Mouse (Mus musculus): Measurements from ENCODE around the gene Sdhaf1. TPM values are rescaled to one million over a fixed set of nuclear protein-coding genes. Genes with fewer than 3 reads are reported as not detected.

The Sdhaf1 gene
- polyA plus RNA-seq, 1 experiment from 2014 or later: 5.1 TPM

DNA sequence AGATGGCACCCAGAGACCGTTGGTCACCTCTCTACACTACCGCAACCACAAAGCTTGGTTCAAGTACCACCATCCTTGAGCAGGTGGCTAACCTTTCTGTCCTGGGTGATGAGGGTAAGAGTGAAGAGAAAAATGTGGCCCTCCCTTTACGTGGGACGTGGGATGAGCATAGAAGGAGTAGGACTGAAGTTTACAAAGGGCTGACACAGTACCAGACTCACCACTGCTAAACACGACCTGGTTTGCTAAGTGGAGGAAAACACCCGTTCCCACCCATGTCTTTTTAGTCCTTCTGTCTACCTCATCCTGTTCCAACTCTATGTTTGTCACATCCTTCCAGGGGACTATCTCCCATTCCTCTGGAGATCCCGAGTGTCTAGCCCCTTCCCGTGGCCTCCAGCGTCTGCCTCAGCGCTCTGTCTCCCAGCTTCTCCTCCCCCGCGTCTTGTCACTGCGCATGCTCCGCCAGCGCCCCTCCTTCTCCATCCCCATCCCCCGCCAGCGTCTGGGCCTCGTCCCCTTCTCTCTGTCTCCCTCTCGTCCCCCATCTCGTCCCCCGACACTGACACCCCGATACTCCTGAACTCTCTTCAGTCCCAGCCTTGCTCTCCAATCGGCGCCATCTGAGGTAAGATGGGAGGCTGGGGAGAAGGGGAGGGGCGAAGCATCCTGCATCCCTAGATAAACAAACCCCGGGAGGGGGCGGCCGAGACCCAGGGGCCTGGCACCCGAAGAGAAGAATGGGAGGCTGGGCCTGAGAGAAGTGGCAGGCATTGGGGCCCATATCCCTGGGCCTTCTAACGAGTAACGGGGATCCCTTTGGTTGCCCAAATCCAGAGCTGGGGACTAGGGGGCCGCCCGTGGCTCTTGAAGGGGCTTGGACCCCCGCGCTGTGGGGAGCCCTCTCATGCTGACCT, 32.2 kb downstream of the Sdhaf1 start, which contains the start of gene Clip3:
TSS of gene Clip3 (plus strand) at position 514 of the 917 bp plus-strand sequence.
- peak within 1 kb of the TSS; percentile 15; the same call in 1 of the 2 replicates for H3K4me3 ChIP-seq (replicated peaks)
- peaks cover 25% of the 10 kb centered on the region for H3K27me3 ChIP-seq
- no peak within 1 kb of the TSS for H3K9ac ChIP-seq
- WGBS (ENCODE audit: insufficient replicate concordance): 11% methylated on average over 35 of the region's 35 CpGs
- no peaks in the 10 kb centered on the region for H3K9me3 ChIP-seq (replicated peaks)
- H3K4me2 ChIP-seq: no peak within 1 kb of the TSS; the same call in 1 of the 2 replicates
- H3K36me3 ChIP-seq (replicated peaks): no peaks in the 10 kb centered on the region
- no peaks in the 10 kb centered on the region for H3K4me1 ChIP-seq (replicated peaks)
- no peak within 1 kb of the TSS for H3K27ac ChIP-seq (replicated peaks)
- ATAC-seq (ENCODE audit: insufficient read depth): no peak

DNA sequence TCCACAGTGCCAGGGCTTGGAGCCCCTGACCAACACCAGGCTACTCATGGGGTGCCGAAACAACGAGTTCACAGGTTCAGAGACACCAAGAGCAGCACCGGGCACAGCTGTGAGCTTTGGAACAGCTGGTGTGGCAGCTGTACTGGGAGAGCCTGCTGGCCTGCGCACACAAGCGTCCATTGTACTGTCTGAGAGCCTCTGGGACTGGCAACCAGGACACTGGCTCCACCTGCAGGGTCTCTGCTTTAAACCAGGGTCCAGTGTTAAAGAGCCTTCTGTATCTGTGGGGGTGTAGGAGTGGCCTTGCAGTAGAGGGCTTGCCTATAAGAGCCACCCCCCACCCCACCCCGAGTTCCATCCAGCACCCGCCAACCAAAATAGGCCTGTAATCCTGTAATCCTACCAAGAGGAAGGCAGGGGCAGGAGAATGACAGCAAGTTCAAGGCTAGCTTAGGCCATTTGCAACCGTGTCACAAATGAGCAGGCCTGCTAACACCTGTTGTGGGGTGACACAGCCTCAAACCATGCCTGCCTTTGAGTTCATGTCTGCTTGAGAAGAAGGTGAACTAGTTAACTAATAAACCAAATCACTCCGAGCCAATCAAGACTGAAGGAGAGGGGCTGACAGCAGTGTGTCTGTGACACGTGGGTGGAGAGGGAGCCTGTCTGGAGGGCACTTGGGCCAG, 33.8 kb downstream of the Sdhaf1 start:
- no peak overlapping the region for H3K9ac ChIP-seq
- H3K27ac ChIP-seq (replicated peaks): no peak overlapping the region
- H3K4me3 ChIP-seq (replicated peaks): no peak overlapping the region
- WGBS (ENCODE audit: insufficient replicate concordance): 52% methylated on average over 10 of the region's 10 CpGs
- H3K4me1 ChIP-seq (replicated peaks): no peaks in the 10 kb centered on the region
- H3K4me2 ChIP-seq: no peak overlapping the region
- H3K9me3 ChIP-seq (replicated peaks): no peaks in the 10 kb centered on the region
- peaks cover 32% of the 10 kb centered on the region for H3K27me3 ChIP-seq
- no peaks in the 10 kb centered on the region for H3K36me3 ChIP-seq (replicated peaks)
- ATAC-seq (ENCODE audit: insufficient read depth): no peak

DNA sequence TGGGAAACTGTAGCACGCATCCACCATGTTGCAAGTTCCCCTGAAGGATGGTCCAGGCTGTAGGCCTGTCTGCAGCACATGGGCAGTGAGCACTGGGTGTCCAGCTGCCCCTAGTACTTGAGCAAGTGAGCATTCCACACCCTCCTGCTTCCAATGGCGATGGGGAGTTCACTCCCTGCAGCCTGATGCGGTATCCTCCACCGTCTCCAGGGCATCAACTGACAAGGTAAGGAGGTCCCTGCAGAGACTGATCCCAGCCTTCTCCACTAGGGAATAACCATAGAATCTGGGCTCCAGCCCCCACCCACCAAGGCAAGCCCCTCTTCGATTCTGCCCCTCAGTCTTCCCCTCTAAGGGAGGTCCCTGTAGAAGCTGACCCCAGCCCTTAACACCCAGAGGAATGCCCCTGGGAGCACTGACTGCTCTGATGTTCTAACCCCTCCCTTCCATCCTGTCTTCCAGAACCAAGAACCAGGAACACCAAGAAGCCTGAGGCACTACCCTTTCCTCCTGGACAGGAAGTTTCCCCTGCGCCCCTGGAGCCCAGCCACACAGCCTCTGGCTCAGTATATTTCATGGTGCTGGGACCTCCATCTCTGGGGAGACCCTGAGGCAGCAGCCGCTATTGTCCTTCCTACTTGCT, 34.5 kb downstream of the Sdhaf1 start:
- no peak overlapping the region for H3K4me3 ChIP-seq (replicated peaks)
- no peak for ATAC-seq (ENCODE audit: insufficient read depth)
- no peaks in the 10 kb centered on the region for H3K36me3 ChIP-seq (replicated peaks)
- no peak overlapping the region for H3K9ac ChIP-seq
- WGBS (ENCODE audit: insufficient replicate concordance): 52% methylated on average over 7 of the region's 7 CpGs
- H3K4me1 ChIP-seq (replicated peaks): no peaks in the 10 kb centered on the region
- no peak overlapping the region for H3K4me2 ChIP-seq
- H3K27ac ChIP-seq (replicated peaks): no peak overlapping the region
- peaks cover 32% of the 10 kb centered on the region for H3K27me3 ChIP-seq
- no peaks in the 10 kb centered on the region for H3K9me3 ChIP-seq (replicated peaks)

DNA sequence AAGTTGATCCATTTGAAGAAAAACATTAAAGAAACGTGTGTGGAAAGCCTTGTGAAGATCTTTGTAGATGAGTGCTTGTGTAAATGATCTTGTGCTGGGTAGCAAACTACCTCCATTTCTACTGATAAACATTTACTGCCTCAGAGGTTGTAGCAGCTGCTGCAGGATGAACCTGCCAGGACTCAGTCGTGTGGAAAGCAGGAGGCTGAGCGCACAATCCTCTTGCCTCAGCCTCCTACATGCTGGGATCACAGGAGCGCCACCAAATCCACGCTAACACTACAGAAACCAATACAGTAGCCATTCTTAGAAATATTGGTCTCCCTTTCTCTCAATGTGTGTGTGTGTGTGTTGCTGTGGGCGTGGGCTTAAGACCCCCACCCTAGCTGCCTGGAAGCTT, 35.6 kb downstream of the Sdhaf1 start:
- Histone ChIP-seq H3K27ac (replicated peaks) (no peak overlapping the region), H3K4me3 (replicated peaks) (no peak overlapping the region), H3K4me2 (no peak overlapping the region), H3K36me3 (replicated peaks) (no peaks in the 10 kb centered on the region), H3K9ac (no peak overlapping the region), H3K4me1 (replicated peaks) (no peaks in the 10 kb centered on the region), H3K9me3 (replicated peaks) (no peaks in the 10 kb centered on the region), H3K27me3 (peaks cover 32% of the 10 kb centered on the region)
- WGBS (ENCODE audit: insufficient replicate concordance): 56% methylated on average over 6 of the region's 6 CpGs
- ATAC-seq (ENCODE audit: insufficient read depth): no peak

DNA sequence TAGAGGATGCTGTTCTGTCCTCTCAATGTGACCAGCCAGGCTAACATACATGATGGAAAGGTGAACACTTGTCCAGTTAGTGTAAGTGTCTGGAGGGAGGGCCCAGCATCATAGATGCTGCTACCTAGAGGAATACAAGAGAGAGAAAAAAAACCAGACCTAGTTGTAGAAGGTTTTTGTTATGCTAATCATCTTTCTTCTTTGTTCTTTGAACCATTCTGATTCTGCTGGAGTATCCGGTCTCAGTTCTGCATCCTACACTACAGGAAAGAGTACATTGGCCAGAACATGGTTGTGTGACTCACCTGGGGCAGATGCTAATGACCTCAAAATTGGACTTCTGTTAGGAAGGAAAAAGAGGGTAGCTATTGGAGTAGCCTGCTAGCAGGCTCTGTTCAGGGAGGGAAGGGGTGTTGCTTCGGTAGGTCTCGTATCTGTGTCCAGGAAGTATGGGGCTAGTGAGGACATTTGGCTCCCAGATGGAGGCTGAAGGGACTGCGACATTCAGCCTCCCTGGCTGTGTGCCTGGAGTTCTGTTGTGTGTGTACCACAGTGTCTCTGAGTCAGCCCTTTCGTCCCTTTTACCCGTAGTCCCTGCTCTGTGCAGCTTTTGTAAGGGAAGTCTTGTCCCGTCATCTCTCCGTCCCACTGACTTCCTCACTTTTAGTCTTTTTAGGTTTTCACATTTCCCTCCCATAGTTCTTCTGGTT, 36.8 kb downstream of the Sdhaf1 start:
- Histone ChIP-seq H3K36me3 (replicated peaks) (no peaks in the 10 kb centered on the region), H3K9me3 (replicated peaks) (no peaks in the 10 kb centered on the region), H3K4me3 (replicated peaks) (no peak overlapping the region), H3K4me2 (no peak overlapping the region), H3K9ac (no peak overlapping the region), H3K4me1 (replicated peaks) (no peaks in the 10 kb centered on the region), H3K27me3 (peaks cover 28% of the 10 kb centered on the region), H3K27ac (replicated peaks) (no peak overlapping the region)
- WGBS (ENCODE audit: insufficient replicate concordance): 56% methylated on average over 8 of the region's 8 CpGs
- no peak for ATAC-seq (ENCODE audit: insufficient read depth)

DNA sequence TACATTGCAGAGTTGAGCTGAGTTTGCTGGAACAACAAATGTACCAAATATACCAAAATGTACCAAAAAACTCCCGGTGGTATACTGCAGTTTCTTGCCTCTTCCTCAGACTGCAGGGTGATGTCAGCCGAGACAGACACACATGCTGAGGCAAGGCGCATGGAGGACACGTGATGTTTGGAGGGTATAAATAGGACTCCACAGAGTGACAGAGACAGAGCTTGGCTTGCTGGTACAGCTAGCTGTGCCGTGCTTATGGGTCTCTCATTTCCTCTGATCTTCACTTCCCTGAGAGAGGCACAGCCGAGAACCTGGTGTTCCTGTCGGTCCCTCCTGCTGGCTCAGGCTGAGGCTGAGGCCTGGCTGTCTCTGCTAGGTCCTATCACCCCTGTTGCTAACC, 41.0 kb downstream of the Sdhaf1 start:
- WGBS (ENCODE audit: insufficient replicate concordance): 63% methylated on average over 7 of the region's 7 CpGs
- H3K27ac ChIP-seq (replicated peaks): no peak overlapping the region

DNA sequence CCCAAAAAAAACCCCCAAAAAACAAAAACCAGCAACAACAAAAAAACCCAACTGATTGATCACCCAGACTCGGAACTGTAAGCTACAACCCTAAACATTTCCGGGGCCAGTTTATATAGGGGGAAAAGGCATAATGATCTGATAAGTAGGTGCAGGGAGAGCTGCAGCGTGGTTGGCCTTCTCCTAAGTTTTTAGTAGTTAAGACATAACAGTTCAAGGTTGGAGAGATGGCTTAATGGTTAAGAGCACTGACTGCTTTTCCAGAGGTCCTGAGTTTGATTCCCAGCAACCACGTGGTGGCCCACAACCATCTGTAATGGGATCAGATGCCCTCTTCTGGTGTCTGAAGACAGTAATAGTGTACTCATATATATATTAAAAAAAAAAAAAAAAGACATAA, 42.2 kb downstream of the Sdhaf1 start:
- Histone ChIP-seq H3K27me3 (0 out of 2 replicates have a peak, but pooled peaks cover 7% of the 10 kb centered on the region), H3K4me1 (replicated peaks) (peaks cover 33% of the 10 kb centered on the region), H3K4me2 (peak overlapping the region; percentile 95), H3K9ac (no peak overlapping the region), H3K27ac (replicated peaks) (no peak overlapping the region), H3K36me3 (replicated peaks) (no peaks in the 10 kb centered on the region), H3K9me3 (replicated peaks) (no peaks in the 10 kb centered on the region), H3K4me3 (replicated peaks) (no peak overlapping the region)
- no peak for ATAC-seq (ENCODE audit: insufficient read depth)
- 60% methylated on average over 4 of the region's 4 CpGs for WGBS (ENCODE audit: insufficient replicate concordance)

More for the DNA sequence above, 41.0 kb downstream of the Sdhaf1 start:
- H3K9ac ChIP-seq: no peak overlapping the region
- no peak overlapping the region for H3K4me3 ChIP-seq (replicated peaks)
- 0 out of 2 replicates have a peak, but pooled peaks cover 7% of the 10 kb centered on the region for H3K27me3 ChIP-seq
- peaks cover 30% of the 10 kb centered on the region for H3K4me1 ChIP-seq (replicated peaks)
- no peaks in the 10 kb centered on the region for H3K9me3 ChIP-seq (replicated peaks)
- ATAC-seq (ENCODE audit: insufficient read depth): no peak
- H3K4me2 ChIP-seq: no peak overlapping the region
- no peaks in the 10 kb centered on the region for H3K36me3 ChIP-seq (replicated peaks)

DNA sequence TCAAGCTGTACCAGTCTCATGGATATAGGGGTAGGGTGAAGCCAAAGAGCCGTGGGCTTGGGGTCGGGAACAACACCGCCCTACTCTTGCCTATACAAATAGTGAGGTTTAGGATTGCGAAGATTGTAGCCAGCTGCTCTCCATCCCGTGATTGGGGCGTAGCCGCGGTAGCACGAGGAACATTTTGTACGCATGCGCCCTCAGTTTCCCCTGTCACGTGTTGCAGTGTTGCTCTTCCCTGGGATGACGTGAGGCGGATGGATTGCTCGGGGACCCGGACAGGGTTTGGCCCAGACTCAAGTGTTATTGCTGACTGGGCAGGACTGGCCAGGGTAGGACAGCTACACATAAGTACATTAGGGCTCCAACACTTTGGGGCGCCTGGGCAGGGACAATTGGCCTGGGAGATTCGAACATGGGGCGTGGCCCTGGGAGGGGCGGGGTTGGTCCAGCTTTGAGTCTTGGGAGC, 43.0 kb downstream of the Sdhaf1 start:
- under 1% methylated on average over 20 of the region's 20 CpGs for WGBS (ENCODE audit: insufficient replicate concordance)

DNA sequence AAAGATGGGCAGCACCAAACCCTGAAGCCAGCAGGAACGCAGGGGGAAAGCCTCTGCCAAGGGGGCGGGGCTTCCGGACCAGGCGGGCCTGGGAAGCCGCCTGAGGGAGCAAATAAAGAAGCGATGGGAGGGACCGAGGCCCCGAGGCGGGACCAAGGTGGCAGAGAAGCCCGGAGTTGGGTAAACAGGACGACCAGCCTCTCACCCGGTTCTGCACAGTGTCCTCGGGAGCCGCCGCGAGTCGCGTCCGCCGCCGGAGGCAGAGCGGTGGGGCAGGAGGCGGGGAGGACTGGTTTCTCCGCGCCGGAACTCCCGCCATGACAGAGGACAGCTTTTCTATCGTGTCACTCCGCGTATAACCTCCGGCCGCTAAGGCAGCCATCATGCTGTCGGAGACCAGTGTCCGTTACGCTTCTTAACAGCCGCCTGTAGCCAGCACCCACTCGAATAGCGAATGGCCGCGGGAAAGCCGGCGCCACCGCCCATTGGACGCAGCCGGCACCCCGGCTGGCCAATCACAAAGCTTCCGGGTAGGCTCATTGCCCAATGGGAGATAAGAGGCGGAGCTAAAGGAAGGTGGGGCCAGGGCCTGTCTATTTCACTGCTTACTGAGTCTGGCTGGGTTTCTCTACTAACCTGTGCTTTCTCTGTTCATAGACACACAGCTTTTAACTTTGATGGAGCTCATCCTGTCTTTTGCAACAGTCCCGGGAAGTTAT, 43.6 kb downstream of the Sdhaf1 start, which contains the start of the genes Thap8 and Wdr62:
TSS of gene Thap8 (plus strand) at position 144 of the 719 bp plus-strand sequence.
TSS of gene Wdr62 (minus strand) at position 469 of the 719 bp plus-strand sequence.
- no peaks in the 10 kb centered on the region for H3K9me3 ChIP-seq (replicated peaks)
- H3K36me3 ChIP-seq (replicated peaks): no peaks in the 10 kb centered on the region
- under 1% methylated on average over 49 of the region's 49 CpGs for WGBS (ENCODE audit: insufficient replicate concordance)
- H3K4me2 ChIP-seq: peak within 1 kb of the TSS; percentile 95
- H3K27me3 ChIP-seq: no peaks in the 10 kb centered on the region
- peak; percentile 91 for ATAC-seq (ENCODE audit: insufficient read depth)
- peak within 1 kb of the TSS; percentile 70 for H3K9ac ChIP-seq
- H3K27ac ChIP-seq (replicated peaks): peak within 1 kb of the TSS; percentile 98
- peaks cover 33% of the 10 kb centered on the region for H3K4me1 ChIP-seq (replicated peaks)
- H3K4me3 ChIP-seq (replicated peaks): peak within 1 kb of the TSS; percentile 79

More for the DNA sequence above, 43.0 kb downstream of the Sdhaf1 start:
- H3K4me3 ChIP-seq (replicated peaks): peak overlapping the region; percentile 79
- peak overlapping the region; percentile 98 for H3K27ac ChIP-seq (replicated peaks)
- H3K4me1 ChIP-seq (replicated peaks): peaks cover 33% of the 10 kb centered on the region
- H3K36me3 ChIP-seq (replicated peaks): no peaks in the 10 kb centered on the region
- H3K27me3 ChIP-seq: 0 out of 2 replicates have a peak, but pooled peaks cover 3% of the 10 kb centered on the region
- peak overlapping the region; percentile 31 for H3K9ac ChIP-seq
- ATAC-seq (ENCODE audit: insufficient read depth): peak; percentile 31
- H3K9me3 ChIP-seq (replicated peaks): no peaks in the 10 kb centered on the region
- H3K4me2 ChIP-seq: peak overlapping the region; percentile 95

DNA sequence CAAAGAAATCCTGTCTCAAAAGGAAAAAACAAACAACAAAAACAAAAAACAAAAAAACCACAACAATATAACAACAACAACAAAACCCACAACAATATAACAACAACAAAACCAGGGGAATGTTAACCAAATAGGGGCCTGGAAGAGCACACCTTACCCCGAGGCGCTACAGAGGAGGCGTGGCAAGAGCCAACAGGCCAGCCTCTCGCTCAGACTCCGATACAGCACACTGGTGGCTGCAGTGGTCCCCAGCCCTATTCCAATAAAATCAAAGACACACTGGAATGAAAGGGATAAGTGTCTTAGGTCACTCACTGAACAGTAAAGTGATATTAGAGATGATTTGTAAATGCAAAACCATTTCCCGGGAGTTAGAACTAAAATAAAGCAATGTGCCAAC, 44.2 kb downstream of the Sdhaf1 start:
- no peaks in the 10 kb centered on the region for H3K27me3 ChIP-seq
- peak overlapping the region; percentile 98 for H3K27ac ChIP-seq (replicated peaks)
- H3K9me3 ChIP-seq (replicated peaks): no peaks in the 10 kb centered on the region
- ATAC-seq (ENCODE audit: insufficient read depth): peak; percentile 51
- H3K4me1 ChIP-seq (replicated peaks): peaks cover 33% of the 10 kb centered on the region
- H3K9ac ChIP-seq: peak overlapping the region; percentile 70
- H3K36me3 ChIP-seq (replicated peaks): 0 out of 2 replicates have a peak, but pooled peaks cover under 1% of the 10 kb centered on the region
- peak overlapping the region; percentile 95 for H3K4me2 ChIP-seq
- H3K4me3 ChIP-seq (replicated peaks): peak overlapping the region; percentile 79
- WGBS (ENCODE audit: insufficient replicate concordance): 0% methylated on average over 6 of the region's 6 CpGs

Data from liver, embryonic 15.5 days (tissue).